Mouse (Mus musculus) gastrocnemius, adult 2 months (tissue): ENCODE data around the gene Map2. TPM values are rescaled to one million over a fixed set of nuclear protein-coding genes. Genes with fewer than 3 reads are reported as not detected.

Source experiments
- DNase-seq: peaks from one replicate; pipeline ENCODE4 v3.0.0; 2022
- H3K27ac ChIP-seq: fragments of 200-600 bp; 2 replicates; pipeline ENCODE4 v1.8.1; 2022; ENCODE audit warnings: mild to moderate bottlenecking
- H3K4me3 ChIP-seq: fragments of 200-600 bp; 2 replicates; pipeline ENCODE4 v1.8.1; 2022; ENCODE audit warnings: mild to moderate bottlenecking, moderate library complexity
- CTCF ChIP-seq: fragments of 200-600 bp; IDR thresholded peaks from 2 replicates; pipeline ENCODE4 v1.8.1; 2022; ENCODE audit warnings: antibody characterized with exemption, mild to moderate bottlenecking, moderate library complexity
- intact Hi-C: fragments of 180-260 bp; cut with DNase I; formaldehyde crosslinking; loops from one replicate; pipeline ENCODE4 v1.15.1; 2025
- long read RNA-seq, 2 experiments: library from polyadenylated mRNA; stranded (forward); transcript quantifications; one replicate each; pipeline ENCODE4 v2.0.0; 2021
- total RNA-seq, 2 experiments: library from RNA; stranded (reverse); gene quantifications; 2 replicates each; pipeline ENCODE4 v1.2.3; 2021

The Map2 gene
- 1 to 10 TPM; 2.2 to 4.4 TPM for total RNA-seq
- long read RNA-seq, experiment 1, result 0 reads
- long read RNA-seq, experiment 2, result 0 reads

DNA sequence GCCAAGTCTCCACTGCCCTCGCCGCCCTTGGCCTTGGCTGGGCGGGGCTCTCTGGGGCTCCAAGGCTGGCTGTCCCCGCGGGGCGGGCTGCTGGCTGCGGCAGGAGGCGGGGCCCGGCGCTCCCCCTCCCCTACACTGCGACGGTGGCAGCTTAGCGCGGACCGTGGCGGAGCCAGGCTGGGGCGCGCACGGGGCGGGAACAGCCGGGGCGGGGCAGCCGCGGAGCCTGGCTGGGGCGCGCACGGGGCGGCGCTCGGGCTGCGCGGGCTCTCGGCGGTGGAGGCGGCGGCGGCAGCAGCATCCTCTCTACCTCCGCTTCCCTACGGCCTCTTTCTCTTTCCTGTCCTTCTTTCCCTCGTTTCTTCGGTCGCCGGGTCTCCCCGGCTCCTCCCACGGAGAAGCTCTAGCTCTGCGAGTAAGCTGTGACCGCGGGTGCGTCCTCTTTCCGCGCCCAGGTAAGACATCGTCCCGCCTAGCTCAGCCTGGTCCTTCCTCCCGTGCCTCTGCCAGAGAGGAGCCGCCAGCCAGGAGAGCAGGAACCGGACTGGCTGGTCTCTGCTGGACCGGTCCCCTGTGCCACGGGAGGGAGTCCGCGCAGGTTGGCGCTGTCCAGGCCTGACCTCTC lies at the start of gene Map2:
TSS of gene Map2 (plus strand) at position 233 of the 625 bp plus-strand sequence.
- intact Hi-C loops, result no loop called here
- no peak for TF ChIP-seq CTCF
- DNase-seq, result peak; percentile 91
- peak within 1 kb of the TSS; percentile 68 for H3K27ac ChIP-seq
- H3K4me3 ChIP-seq, result peak within 1 kb of the TSS; percentile 77

DNA sequence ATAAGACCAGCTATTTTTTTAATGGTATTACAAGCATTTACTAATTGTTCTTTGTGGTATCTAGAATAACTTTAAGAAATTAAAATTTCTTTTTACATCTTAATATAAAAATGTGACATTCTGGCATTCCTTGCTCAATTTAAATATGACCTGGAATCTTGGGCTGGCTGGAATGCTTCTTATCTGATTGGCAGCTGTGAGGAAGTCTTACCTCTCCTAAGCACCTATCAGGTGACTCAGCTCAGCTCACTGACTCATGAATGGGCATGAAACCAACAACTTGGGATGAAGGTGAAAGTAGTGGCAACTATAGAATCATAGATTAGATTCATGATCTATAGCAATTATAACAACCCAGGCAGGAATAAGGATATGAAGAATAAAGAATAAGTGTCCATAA lies 42.1 kb upstream of the Map2 start:
- intact Hi-C loops, result no loop called here
- no peak overlapping the region for H3K4me3 ChIP-seq
- H3K27ac ChIP-seq, result no peak overlapping the region
- no peak for TF ChIP-seq CTCF
- DNase-seq, result no peak

DNA sequence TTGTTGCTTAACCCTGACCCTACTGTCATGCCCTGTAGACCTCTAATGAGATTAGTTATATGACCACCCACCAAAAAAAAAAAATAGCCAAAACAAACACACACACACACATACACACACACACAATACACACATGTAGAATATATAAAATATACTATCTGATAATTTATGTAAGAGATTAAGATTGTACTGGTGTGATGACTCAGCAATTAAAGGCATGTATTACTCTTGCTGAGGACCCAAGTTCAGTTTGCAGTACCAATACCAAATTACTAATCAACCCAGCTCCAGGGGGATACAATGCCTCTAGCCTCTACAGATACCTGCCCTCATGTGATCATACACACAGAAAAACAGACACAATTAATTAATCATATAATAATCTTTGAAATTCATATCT lies 39.7 kb upstream of the Map2 start:
- Histone ChIP-seq H3K4me3 (no peak overlapping the region), H3K27ac (no peak overlapping the region)
- TF ChIP-seq CTCF, result no peak
- intact Hi-C loops, result no loop called here
- no peak for DNase-seq

DNA sequence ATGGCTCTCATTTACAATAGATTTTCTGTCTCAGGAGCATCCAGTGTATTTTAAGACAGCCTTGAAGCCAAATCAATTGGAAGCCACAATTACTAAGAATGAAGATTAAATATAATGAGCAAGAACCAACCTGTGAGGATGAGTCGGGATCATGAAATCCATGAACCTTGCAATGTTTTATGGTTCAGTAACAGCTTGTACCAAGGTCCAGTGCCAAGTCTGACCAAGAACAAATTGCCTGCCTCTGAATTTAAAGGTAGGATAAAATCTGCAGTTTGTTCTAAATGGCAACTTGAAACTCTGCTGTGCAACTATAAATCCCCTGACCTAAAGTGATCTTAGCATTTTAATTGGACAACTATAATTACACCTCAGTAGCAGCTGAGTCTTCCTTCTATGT lies 34.4 kb upstream of the Map2 start:
- DNase-seq, result no peak
- TF ChIP-seq CTCF, result no peak
- intact Hi-C loops, result no loop called here
- H3K27ac ChIP-seq, result no peak overlapping the region
- H3K4me3 ChIP-seq, result no peak overlapping the region

DNA sequence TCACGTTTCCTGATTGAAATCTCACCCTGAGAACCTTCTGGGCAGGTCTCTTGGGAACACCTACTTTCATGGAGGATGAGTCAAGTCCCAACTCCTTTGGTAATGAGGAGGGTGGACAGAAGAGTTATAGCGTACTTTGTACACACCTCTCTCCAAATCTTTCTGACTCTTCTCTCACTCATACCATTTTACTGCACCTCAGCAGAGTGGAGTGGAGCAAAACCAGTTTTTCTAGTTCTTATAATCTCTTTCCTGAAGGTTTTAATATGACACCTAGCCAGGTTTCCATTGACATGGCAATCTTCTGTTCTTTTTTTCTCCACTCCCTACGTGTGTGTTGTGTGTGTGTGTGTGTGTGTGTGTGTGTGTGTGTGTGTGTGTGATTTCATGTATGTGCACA lies 29.9 kb upstream of the Map2 start:
- no peak overlapping the region for H3K27ac ChIP-seq
- intact Hi-C loops, result no loop called here
- no peak for DNase-seq
- TF ChIP-seq CTCF, result no peak
- no peak overlapping the region for H3K4me3 ChIP-seq

DNA sequence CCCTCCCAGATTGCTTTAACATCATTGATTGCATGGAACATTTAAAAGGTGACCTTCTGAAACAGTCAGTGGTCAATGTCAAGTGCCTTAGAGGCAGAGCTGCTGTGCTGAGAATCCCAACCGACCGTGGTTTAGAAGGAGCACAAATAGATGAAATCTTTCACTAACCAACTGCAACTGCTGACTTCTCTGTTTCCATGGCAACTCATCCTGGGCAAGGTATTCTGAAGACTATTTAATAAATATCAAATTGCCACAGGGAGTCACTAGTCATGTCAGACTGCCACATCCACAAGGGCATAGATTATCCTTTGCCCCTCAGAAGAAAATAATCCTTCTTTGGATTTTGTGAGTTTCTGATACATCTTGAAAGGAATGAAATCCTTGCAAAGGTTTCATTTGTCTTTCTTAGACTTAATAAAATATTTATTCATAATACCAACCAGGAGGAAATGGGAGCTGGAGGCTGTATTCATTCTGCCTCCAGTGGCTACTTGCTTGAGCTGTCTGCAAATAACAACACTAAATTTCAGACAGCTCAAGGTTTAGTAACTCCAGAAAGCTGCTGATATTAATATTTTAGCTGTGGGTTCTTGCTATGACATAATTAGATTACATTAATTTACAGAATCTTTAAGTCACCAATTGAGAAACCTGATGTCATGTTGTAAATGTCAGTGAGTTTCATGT lies 26.1 kb upstream of the Map2 start:
- H3K27ac ChIP-seq, result no peak overlapping the region
- DNase-seq, result no peak
- intact Hi-C loops, result no loop called here
- TF ChIP-seq CTCF, result no peak
- H3K4me3 ChIP-seq, result no peak overlapping the region

DNA sequence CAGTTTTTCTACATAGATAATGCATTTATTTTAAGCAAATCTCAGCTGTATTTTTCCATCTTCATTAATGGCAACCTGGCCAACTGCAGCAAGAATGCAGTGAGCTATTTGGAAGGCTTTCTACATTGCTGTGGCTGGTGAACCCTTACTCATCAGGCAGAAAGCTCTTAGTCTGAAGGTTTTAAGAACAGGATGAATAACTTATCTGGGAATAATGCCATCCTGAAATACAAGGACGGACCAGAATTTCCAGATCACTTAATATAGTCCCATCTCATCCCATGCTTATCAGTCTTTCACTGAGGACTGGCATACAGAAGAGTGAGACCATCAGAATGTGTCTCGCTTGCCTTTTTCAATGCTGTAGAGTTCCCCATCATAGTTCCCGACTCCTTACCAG lies 24.3 kb upstream of the Map2 start:
- intact Hi-C loops, result no loop called here
- DNase-seq, result no peak
- H3K4me3 ChIP-seq, result no peak overlapping the region
- TF ChIP-seq CTCF, result no peak
- H3K27ac ChIP-seq, result no peak overlapping the region

DNA sequence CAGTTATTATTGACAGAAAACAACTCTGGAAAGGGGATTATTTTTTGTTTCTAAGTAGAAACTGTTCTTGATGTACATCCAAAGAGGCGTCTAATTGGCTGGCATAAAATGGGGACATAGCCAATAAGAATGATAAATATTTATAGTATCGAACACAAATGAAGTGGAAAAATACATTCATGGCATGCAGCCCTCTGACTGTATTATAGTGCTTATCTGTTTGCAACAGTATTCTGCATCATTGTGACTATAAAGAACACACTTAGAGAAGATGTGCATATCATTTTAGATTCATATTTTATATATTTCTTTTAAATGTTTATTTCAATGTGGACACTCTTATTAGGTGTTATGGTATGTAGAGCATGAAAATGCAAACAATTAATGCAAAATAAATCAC lies 17.9 kb upstream of the Map2 start:
- TF ChIP-seq CTCF, result no peak
- no peak overlapping the region for H3K4me3 ChIP-seq
- intact Hi-C loops, result no loop called here
- DNase-seq, result no peak
- no peak overlapping the region for H3K27ac ChIP-seq

DNA sequence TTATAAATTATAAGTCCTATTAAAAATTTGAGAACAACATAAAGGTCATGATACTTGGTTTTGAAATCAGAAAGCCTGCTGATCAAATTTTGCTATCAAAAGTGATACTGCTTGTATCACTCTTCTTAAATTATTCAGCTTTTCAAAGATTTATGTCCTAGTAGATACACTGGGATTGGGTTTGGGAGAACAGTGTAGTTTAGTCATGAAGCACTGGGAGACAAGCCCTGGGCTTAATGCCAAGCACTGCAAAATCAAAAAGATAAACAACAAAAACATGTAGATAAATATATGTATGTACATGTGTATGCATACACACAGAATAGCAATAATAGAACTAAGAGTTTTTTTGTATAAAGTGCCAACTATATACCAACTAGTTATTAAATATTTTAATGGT lies 17.5 kb upstream of the Map2 start:
- no peak for DNase-seq
- H3K4me3 ChIP-seq, result no peak overlapping the region
- H3K27ac ChIP-seq, result no peak overlapping the region
- no peak for TF ChIP-seq CTCF
- intact Hi-C loops, result no loop called here

DNA sequence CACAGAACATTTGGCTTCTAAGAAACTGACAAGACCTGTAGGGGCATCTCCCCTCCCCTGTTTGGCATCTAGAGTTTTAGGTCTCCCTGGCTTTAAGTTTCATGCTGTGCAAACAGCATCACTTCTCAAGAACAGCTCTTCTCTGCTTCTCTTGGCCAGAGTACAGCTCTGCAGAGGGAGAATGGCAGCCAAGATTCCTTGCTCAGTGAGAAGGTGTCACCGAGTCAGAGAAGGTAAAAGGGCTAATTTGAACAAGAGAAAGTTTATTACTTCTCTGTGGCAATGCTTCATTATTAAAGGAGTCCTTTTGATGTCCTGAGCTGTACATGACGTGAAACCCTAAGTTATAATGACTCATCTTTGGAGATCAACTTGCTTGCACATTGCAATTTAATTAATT lies 10.4 kb upstream of the Map2 start:
- H3K27ac ChIP-seq, result no peak overlapping the region
- TF ChIP-seq CTCF, result no peak
- H3K4me3 ChIP-seq, result no peak overlapping the region
- intact Hi-C loops, result no loop called here
- no peak for DNase-seq

DNA sequence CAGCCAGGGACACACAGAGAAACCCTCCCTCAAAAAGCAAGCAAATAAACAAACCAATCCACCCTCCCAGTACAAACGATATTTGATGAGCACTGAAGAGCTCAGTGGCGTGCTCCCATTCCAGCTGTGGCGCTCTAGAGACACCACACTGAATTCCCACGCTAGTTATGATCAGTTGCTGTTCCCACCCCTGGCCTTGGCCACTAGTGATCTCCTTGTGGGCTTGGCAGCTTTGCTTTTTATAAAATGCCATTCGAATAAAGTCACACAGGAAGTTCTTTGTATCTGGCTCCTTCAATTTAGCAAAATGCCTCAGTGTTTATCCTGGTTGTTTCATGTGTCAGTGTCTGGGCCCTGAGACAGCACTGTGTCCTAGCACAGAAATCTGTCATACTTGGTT lies 6.4 kb upstream of the Map2 start:
- Histone ChIP-seq H3K4me3 (no peak overlapping the region), H3K27ac (no peak overlapping the region)
- DNase-seq, result no peak
- no peak for TF ChIP-seq CTCF
- intact Hi-C loops, result no loop called here

DNA sequence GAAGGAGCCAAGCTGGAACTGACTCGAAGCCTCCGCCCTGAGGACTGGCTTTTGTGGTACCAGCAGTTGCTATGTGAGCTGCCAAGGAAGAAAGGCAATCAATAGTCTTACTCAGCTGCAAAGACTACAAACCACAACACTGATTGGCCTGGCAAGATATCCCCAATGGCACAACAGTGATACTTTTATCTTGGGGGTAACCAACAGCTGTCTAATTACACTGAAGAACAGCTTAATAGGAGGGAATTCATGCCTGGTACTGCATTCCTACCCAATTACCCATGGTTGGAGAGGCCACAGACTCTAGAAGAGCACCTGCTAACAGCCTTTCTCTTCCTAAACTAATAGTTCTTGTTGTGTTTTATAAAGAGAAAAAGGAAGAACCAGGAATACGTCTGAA lies 2.9 kb upstream of the Map2 start:
- no peak for TF ChIP-seq CTCF
- no peak overlapping the region for H3K4me3 ChIP-seq
- DNase-seq, result no peak
- intact Hi-C loops, result no loop called here
- no peak overlapping the region for H3K27ac ChIP-seq

DNA sequence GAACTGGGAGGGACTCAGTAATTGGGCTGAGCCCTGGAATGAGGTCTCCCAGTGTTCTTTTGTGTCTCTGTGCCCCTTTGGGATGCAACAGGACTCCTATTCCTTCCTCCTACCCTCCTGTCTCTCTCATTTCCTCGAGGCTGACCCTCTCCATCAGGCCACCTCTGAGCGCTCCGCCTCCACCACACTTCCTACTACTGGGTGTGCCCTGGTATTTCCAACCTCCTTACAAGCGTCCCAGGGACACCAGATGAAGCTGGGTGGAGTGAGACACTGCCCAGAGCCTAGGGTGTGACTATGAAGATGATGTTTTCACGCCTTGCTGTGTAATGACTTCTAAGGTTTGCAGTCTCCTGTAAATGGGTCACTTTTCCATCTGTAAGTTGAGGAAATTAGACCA lies 1.4 kb upstream of the Map2 start:
- no peak for TF ChIP-seq CTCF
- intact Hi-C loops, result no loop called here
- no peak for DNase-seq
- Histone ChIP-seq H3K27ac (no peak overlapping the region), H3K4me3 (no peak overlapping the region)

DNA sequence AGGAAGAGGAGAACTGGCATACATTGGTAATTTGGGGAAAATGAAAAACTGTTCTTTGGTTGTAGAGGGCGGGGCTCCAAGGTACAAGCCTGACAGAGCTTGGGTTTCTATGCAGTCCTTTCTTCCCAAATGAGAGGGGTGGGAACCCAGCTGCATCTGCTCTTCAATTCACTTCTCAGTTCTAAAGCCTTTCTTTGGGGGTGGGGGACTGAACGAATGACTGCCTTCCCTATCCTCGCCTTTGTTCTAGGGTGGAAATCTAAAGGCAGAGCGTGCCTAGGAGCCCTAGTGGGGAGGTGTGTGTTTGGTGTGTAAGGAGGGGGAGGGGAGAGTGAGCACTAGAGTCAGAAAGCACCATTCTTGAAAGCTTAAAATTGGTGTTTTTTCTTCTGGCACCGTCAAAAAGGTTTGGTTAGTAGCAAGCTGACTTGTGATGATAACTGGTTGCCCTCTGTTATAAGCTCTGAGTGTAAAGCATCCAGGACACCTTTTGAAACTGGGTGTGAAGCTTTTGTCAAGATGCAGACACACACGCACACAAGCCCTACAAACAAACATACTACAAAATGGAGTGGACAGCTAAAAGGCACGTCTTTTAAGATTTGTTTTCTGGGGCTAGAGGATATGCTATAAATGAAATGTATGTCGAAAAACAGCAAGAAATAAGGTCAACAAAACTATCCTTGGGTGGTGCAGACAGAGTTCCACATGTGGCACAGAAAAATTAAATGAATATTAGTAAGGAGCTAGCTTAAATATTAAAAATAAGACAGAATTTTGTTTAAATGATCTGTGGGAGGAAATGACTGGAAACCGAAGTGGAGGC lies 1.2 kb downstream of the Map2 start:
- no peak overlapping the region for H3K27ac ChIP-seq
- no peak for TF ChIP-seq CTCF
- DNase-seq, result no peak
- peak overlapping the region; percentile 77 for H3K4me3 ChIP-seq
- intact Hi-C loops, result no loop called here
